Mouse (Mus musculus) forebrain, postnatal 0 days (tissue): ENCODE results near the gene Faap20. TPM values are rescaled to one million over a fixed set of nuclear protein-coding genes. Genes with fewer than 3 reads are reported as not detected.
"Not testable (repeated sequence)": the region's sequence is repeated elsewhere in the genome, so short reads cannot be mapped to it uniquely, and the experiment has no call there.

Experiments used
- ATAC-seq: fragments of 200-750 bp; cut with Nextera tagmentation; 2 replicates; pipeline ENCODE4 v1.8.0; 2017; ENCODE audit warnings: mild to moderate bottlenecking, moderate library complexity
- DNase-seq: peaks from one replicate; pipeline ENCODE4 v3.0.0-alpha.2; 2015
- H3K27ac ChIP-seq: fragments of 300-500 bp; sonication (generic); 2 replicates; pipeline ENCODE4 v1.5.1; 2014; ENCODE audit warnings: low read depth, mild to moderate bottlenecking, antibody characterized with exemption, low read length, moderate library complexity, mixed read lengths
- H3K27me3 ChIP-seq: fragments of 300-500 bp; sonication (generic); 2 replicates; pipeline ENCODE4 v1.6.1; 2014; ENCODE audit warnings: mild to moderate bottlenecking, low read length, mixed read lengths; ENCODE audit not compliant: insufficient read depth
- H3K36me3 ChIP-seq: fragments of 300-500 bp; sonication (generic); 2 replicates; pipeline ENCODE4 v1.6.1; 2014; ENCODE audit warnings: mild to moderate bottlenecking, moderate library complexity; ENCODE audit not compliant: insufficient read depth
- H3K4me1 ChIP-seq: fragments of 300-500 bp; sonication (generic); 2 replicates; pipeline ENCODE4 v1.6.1; 2014; ENCODE audit warnings: antibody characterized with exemption; ENCODE audit not compliant: insufficient read depth
- H3K4me2 ChIP-seq: fragments of 300-500 bp; sonication (generic); 2 replicates; pipeline ENCODE4 v1.6.1; 2014; ENCODE audit warnings: low read depth, mild to moderate bottlenecking, moderate library complexity
- H3K4me3 ChIP-seq: fragments of 300-500 bp; sonication (generic); 2 replicates; pipeline ENCODE4 v1.5.1; 2014; ENCODE audit warnings: low read depth, low read length, mixed read lengths
- H3K9ac ChIP-seq: fragments of 300-500 bp; sonication (generic); 2 replicates; pipeline ENCODE4 v1.6.1; 2014; ENCODE audit warnings: mild to moderate bottlenecking
- H3K9me3 ChIP-seq: fragments of 300-500 bp; sonication (generic); 2 replicates; pipeline ENCODE4 v1.6.1; 2016; ENCODE audit warnings: low read length
- CTCF ChIP-seq: sonication (generic); IDR thresholded peaks from 2 replicates; pipeline ENCODE4 v1.5.1; 2016; ENCODE audit warnings: antibody characterized with exemption, control low read depth, low read depth
- WGBS: fragments of 180-500 bp; shearing (Covaris S2); extraction: QIAGEN DNeasy Blood & Tissue Kit; methylation state at CpG from one replicate; pipeline ENCODE4 v1.1.7; 2014; 5-methylcytosine and 5-hydroxymethylcytosine counted together
- polyA plus RNA-seq: library from polyadenylated mRNA; unstranded; fragments of >200 nt; fragmentation: Nextera tagmentation; extraction: Ambion mirVana; gene quantifications from 2 replicates; pipeline ENCODE4 v1.2.1, GENCODE M21; 2015
- total RNA-seq: library from RNA; depleted of rRNA; stranded (reverse); fragments of >200 nt; gene quantifications from 2 replicates; pipeline ENCODE4 v1.2.3, GENCODE M21; 2014

Gene Faap20
- total and polyA plus RNA-seq, 2 experiments from 2014 or later, result 48.7 to 60.7 TPM

DNA sequence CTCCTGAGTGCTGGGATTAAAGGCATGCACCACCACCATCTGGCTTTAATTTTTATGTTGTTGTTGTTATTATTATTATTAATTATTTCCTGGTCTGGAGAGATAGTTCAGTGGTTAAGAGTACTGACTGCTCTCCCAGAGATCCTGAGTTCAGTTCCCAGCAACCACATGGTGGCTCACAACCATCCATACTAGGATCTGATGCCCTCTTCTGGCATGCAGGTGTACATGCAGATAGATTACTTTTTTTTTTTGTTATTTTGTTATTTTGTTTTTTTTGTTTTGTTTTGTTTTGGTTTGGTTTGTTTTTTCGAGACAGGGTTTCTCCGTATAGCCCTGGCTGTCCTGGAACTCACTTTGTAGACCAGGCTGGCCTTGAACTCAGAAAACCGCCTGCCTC lies 1.5 kb upstream of the Faap20 start:
- H3K36me3 ChIP-seq, H3K4me3 ChIP-seq, ATAC-seq, H3K27me3 ChIP-seq, H3K9ac ChIP-seq, H3K9me3 ChIP-seq, DNase-seq, H3K27ac ChIP-seq, H3K4me2 ChIP-seq: not testable (repeated sequence)
- H3K4me1 ChIP-seq, result peaks cover 33% of the 10 kb centered on the region
- WGBS, result 95% methylated on average over 3 of the region's 3 CpGs
- peak; percentile 57 for TF ChIP-seq CTCF

DNA sequence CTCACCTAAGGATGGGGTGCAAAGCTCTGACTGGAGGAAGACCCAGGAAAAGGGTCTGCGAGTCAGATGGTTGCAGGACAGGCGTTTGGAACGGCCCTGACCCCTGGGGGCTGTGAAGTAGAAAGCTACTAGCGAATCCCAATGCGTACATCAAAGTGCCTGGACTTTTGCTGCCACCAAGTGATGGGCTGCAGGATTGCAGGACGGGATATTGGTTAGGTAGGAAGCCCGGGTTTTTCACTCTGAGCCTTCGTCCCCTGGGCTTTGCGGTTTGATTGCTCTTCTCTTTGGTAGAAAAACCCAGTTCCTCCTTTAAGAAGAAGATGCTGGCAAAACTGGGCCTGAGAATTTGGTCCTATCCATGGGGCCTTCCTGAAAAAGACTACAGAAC lies 350 bp upstream of the Faap20 start:
- no peaks in the 10 kb centered on the region for H3K9me3 ChIP-seq
- peak overlapping the region; percentile 99 for H3K27ac ChIP-seq
- H3K27me3 ChIP-seq, result no peaks in the 10 kb centered on the region
- H3K9ac ChIP-seq, result peak overlapping the region; percentile 87
- 0% methylated on average over 9 of the region's 9 CpGs for WGBS
- peak overlapping the region; percentile 59 for H3K4me3 ChIP-seq
- TF ChIP-seq CTCF, result peak; percentile 98
- peak overlapping the region; percentile 96 for H3K4me2 ChIP-seq
- peak; percentile 97 for DNase-seq
- H3K36me3 ChIP-seq, result 0 out of 2 replicates have a peak, but pooled peaks cover 2% of the 10 kb centered on the region
- ATAC-seq, result peak; percentile 74
- peaks cover 36% of the 10 kb centered on the region for H3K4me1 ChIP-seq

DNA sequence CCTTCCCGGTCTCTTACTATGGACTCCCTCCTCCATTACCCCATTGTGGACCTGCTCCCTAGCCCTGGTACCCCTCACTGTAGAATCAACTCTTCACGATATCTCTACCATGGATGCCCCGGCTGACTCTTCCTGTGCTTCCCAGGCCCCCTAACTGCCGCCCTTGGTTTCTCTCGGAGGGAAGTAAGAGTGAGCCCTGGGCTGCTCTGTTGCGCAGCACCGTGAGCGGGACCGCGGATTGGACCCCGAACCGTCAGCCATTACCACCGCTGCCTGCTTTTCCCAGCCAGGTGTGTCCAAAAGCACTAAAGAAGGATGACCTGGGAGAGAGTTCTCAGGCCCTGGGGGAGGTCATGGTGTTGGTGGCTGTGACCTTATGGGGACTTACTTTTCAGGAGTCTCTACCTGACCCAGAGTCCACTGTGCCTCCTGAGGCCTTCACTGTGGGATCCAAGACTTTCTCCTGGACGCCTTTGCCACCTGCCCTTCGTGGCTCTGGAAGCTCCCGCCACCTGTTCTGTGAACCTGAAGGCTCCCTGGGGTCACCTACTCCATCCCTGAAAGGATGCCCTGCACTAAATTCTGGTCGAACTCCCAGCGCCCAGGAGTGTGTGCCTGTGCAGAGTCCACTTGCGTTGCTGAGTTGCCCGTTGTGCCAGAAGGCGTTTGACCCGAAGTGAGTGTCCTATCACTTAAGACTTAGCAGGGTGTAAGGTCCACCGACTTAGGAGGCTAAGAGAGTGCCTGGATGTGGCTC lies 937 bp downstream of the Faap20 start:
- 8% methylated on average over 23 of the region's 23 CpGs for WGBS
- peak; percentile 21 for ATAC-seq
- peak overlapping the region; percentile 96 for H3K4me2 ChIP-seq

DNA sequence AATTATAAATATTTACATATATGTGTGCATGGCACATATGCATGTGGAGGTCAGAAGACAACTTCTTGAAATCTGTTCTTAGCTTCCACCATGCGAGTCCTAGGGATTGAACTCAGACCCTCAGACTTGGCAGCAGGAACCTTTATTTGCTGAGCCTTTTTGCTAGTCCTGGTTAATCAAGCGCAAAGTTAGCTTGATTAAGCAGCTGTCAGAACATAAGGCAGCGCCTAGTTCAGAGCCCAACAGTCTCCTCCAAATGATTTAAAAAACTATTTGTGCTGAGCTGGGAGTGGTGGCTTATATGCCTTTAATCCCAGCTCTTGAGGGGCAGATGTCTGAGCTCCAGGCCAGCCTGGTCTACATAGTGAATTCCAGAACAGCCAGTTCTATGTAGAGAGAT lies 1.5 kb downstream of the Faap20 start:
- no peak for TF ChIP-seq CTCF
- DNase-seq (peak; percentile 26), ATAC-seq (no peak)
- no peaks in the 10 kb centered on the region for H3K27me3 ChIP-seq
- H3K9ac ChIP-seq, result peak overlapping the region; percentile 6; the same call in 1 of the 2 replicates
- no peaks in the 10 kb centered on the region for H3K9me3 ChIP-seq
- peak overlapping the region; percentile 99 for H3K27ac ChIP-seq
- peaks cover 31% of the 10 kb centered on the region for H3K4me1 ChIP-seq
- WGBS, result 28% methylated on average over 3 of the region's 3 CpGs
- H3K4me3 ChIP-seq, result peak overlapping the region; percentile 59
- H3K36me3 ChIP-seq, result peaks cover 8% of the 10 kb centered on the region; the same call in 1 of the 2 replicates
- H3K4me2 ChIP-seq, result peak overlapping the region; percentile 96

More for the DNA sequence above, 937 bp downstream of the Faap20 start:
- peak; percentile 10 for DNase-seq
- Histone ChIP-seq H3K4me3 (peak overlapping the region; percentile 59), H3K4me1 (peaks cover 36% of the 10 kb centered on the region), H3K27ac (peak overlapping the region; percentile 99), H3K9ac (peak overlapping the region; percentile 87), H3K36me3 (0 out of 2 replicates have a peak, but pooled peaks cover 4% of the 10 kb centered on the region), H3K27me3 (no peaks in the 10 kb centered on the region), H3K9me3 (no peaks in the 10 kb centered on the region)
- 0 out of 2 replicates have a peak, but pooled peaks have one; percentile 5 for TF ChIP-seq CTCF

DNA sequence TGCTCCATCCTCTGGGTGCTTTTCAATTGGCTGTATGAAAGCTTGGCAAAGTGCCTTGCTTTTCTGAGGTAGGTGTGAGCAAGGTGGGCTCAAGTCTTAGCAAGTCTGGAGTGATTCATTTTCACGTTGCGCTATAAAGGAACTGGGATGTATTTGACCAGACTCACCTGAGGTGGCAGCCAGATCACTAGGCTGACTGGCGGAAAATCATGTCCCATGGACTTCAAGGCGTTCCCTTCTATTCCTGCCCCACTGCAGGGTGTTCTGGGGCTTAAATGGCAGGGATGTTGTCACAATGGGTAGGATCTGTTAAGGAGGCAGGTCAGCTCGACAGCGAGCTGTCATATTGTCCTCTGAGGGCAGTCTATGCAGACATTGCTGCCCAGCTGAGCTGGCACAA lies 2.7 kb downstream of the Faap20 start:
- Histone ChIP-seq H3K4me2 (peak overlapping the region; percentile 96), H3K9me3 (no peaks in the 10 kb centered on the region), H3K9ac (peak overlapping the region; percentile 22; the same call in 1 of the 2 replicates), H3K27me3 (no peaks in the 10 kb centered on the region), H3K27ac (no peak overlapping the region), H3K36me3 (peaks cover 13% of the 10 kb centered on the region; the same call in 1 of the 2 replicates), H3K4me3 (no peak overlapping the region), H3K4me1 (peaks cover 28% of the 10 kb centered on the region)
- DNase-seq, result no peak
- ATAC-seq, result no peak
- TF ChIP-seq CTCF, result no peak
- WGBS, result 81% methylated on average over 6 of the region's 6 CpGs

DNA sequence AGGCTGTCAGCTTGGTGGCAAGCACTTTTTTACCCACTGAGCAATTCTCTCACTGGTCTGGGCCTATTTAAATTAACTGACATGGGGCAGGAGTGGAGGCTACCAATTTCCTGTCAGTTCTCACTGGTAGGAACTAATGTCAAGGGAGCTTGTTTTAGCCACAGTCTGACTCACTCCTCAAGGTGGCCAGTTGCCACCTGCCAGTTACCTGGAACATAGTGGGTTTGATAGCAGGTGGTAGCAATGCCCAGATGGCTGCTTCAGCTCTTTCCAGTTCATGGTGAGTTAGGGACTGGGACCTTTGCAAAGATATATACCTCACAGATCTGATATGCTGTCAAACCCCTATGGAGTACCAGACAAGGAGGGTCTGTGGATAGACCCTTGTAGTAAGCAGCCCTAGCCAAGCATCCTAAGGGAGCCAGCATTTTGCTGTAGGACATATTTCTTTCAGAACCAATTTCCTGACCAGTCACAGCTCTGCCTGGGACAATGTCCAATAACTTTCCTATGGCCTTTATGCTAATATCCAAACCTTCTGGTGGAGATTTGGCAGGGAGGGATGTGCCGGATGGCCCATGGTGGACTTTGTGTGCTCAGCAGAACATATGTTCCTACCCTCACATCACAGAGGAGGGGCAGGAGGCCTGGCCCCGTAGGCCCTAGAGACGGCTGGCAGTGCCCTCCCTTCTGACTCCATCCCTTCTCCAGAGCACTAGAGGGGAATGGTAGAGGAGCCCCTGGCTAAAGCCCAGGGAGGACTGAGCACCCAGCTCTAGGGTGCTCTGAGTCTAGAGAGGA lies 15.1 kb downstream of the Faap20 start:
- no peak overlapping the region for H3K4me2 ChIP-seq
- H3K9ac ChIP-seq, result no peak overlapping the region
- WGBS, result 71% methylated on average over 3 of the region's 3 CpGs
- H3K27me3 ChIP-seq, result no peaks in the 10 kb centered on the region
- TF ChIP-seq CTCF, result no peak
- H3K9me3 ChIP-seq, result no peaks in the 10 kb centered on the region
- no peaks in the 10 kb centered on the region for H3K4me1 ChIP-seq
- H3K36me3 ChIP-seq, result peaks cover 23% of the 10 kb centered on the region; the same call in 1 of the 2 replicates
- H3K27ac ChIP-seq, result no peak overlapping the region
- H3K4me3 ChIP-seq, result no peak overlapping the region
- DNase-seq (no peak), ATAC-seq (no peak)
